Mouse (Mus musculus) yolk sac, embryonic 10.5 days (tissue): Measurements from ENCODE around the gene Lnpep.
"Not testable (repeated sequence)": the region's sequence is repeated elsewhere in the genome, so short reads cannot be mapped to it uniquely, and the experiment has no call there.

Experiments
- DNase-seq: peaks from one replicate; pipeline ENCODE4 v3.0.0-alpha.2; 2017; ENCODE audit warnings: low spot score

The Lnpep gene

DNA sequence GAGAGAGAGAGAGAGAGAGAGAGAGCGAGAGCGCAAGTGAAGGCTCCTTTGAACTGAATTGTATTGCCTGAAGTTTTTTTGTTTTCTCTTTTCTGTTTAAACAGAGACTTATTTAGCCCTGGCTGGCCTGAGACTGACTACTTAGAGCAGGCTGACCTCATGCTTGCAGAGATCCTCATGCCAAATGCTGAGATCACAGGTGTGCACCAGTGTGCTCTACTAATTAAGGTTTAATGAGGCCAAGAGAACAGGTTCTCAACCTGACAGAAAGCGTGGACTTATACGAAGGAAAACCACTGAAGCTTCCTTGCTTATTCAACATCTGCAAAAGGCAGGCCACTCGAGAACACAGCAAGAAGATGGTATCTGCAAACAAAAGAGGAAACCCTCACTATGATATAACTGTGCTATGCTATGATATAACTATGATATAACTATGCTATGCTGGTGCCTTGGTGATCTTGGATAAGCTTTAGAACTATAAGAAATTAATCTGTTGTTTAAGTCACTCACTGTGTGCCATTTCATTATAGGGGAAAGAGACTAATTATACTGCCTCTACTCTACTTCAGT is 16.3 kb downstream of the Lnpep start:
- no peak for DNase-seq

- no peak for DNase-seq
Measured at GRCm38 (mm10) chr17:17604554-17604953, 20.3 kb downstream of the Lnpep start.

DNA sequence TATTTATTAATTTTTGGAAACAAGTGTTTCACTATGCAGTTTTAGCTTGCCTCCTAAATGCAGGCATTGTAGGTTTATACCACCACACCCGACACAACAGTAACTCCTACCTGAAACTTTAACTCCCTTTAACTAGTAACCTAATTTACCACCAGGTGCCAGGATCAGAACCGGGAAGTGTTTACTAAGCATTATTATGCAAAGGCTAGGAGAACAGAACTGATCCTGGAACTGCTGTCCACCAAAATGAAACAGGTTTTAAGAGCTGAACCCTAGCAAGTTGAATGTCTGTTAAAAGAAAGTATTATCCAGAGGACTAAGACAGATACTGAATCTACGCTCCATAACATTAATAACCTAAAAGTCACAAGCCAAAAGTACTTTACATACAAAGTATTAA is 21.2 kb downstream of the Lnpep start:
- DNase-seq = no peak

DNA sequence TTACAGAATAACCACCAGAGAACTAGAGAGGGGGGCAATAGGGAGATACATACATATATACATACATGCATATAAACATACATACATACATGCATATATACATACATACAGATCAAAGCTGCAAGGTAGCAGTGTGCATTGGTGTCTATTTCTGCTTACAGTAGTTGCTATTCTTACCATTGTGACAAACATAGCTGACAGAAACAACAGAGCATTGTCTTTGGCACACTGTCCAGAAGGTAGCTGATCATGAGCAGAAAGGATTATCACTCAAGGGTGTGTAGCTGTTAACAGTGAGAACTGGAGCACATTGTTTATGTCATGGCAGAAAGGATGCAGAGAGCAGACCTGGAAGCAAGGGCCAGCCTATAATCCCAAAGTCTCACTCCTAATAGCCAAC is 22.1 kb downstream of the Lnpep start:
- DNase-seq = no peak

GRCm38 (mm10) chr17:17602330-17602729 is 22.5 kb downstream of the Lnpep start:
- DNase-seq = no peak

- DNase-seq = no peak
Measured at GRCm38 (mm10) chr17:17600804-17601252, 24.0 kb downstream of the Lnpep start.

DNA sequence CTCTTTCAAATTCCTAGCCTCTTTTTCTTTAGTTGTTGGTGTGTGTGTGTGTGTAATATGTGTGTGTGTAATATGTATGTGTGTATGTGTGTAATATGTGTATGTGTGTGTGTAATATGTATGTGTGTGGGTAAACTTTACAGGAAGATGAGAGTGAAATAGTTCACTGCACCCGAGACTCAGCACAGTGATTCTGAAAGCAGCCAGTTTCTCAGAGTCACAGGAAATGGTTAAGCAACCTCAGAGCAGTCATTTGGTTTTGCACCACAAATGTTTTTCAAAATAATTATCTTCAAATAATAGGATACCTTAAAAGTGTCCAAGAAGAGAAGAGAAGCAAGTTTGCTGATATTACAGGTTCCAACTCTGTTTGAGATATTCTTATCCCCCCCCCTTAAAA is 24.8 kb downstream of the Lnpep start:
- no peak for DNase-seq

DNA sequence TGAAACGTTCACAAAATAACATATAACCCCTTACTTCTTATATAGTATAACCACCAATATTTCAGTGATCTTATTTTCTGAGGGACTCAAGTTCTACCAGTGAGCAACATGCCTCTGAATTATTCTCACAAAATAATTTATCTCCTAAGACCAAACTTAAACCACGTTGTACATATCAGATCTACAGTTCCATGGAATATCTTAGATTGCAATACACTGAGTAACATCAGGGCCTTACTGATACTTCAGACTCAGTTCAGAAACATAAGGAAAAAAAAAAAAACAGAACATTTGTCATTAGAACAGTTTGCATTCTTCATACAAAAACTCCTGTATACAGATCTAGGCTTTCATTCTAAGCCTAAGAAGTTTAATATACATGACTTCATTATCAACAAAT is 26.5 kb downstream of the Lnpep start:
- DNase-seq = no peak

- DNase-seq = no peak
Measured at GRCm38 (mm10) chr17:17592926-17593325, 31.9 kb downstream of the Lnpep start.

GRCm38 (mm10) chr17:17587333-17588047 is 37.4 kb downstream of the Lnpep start:
- DNase-seq = no peak

DNA sequence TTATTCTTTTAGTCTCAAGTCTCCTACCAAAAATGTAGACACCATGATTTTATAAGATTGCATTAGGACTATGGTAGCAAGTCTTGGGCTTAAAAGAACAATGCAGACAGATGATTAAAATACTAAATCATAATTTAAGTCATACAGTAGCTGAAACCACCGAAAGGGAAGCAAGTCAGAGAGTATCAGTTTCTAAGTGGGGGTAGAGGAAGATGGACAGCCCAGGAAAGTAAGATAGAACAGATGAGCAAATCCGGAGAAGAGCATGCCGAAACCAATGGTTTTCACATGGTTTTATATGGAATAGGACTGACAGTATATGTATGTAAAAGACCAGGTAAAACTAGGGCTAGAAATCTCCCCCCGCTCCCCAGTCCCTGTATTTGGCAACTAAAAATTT is 39.7 kb downstream of the Lnpep start:
- no peak for DNase-seq

GRCm38 (mm10) chr17:17583896-17584295 is 41.0 kb downstream of the Lnpep start:
- DNase-seq = no peak

DNA sequence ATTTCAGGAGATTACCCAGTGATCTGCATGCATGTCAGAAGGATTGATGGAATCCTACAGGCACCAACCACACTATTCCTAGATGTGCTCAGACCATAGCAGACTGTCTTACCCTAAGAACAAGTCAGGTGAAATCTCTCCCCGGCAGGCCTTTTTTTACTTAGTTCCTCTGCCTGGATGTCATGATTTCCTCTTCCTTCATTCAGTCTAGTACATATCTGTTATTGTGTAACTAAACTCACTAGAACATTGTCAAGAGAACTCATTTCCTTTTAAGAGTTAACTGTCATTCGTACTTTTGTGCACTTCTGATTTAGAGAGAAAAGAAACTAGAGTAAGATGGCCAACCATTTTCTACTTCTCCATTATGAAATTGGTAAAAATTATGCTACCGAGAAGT is 43.6 kb downstream of the Lnpep start:
- DNase-seq = no peak

- no peak for DNase-seq
Measured at GRCm38 (mm10) chr17:17576399-17576798, 48.5 kb downstream of the Lnpep start.

DNA sequence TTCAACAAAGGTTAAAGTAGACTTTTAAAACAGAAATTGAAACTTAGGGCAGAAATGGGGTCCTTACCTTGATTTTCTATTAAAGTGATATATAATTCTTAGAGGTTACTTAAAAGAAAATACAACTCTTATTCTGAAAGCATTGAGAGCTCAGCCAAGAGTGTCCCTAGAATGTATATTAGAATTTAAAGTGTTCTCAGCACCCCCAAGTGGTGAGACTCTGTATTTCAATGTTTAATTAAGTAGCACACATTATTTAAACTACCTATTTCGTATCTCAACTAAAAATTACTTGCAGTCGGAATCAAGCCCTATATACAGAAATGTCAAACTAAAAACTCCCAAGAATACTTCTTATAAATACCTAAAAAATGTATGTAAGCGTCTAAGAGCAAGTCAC is 57.8 kb downstream of the Lnpep start:
- DNase-seq = no peak

- DNase-seq = no peak
Measured at GRCm38 (mm10) chr17:17548958-17549357, 75.9 kb downstream of the Lnpep start.

GRCm38 (mm10) chr17:17531338-17531737 is 93.5 kb downstream of the Lnpep start:
- DNase-seq = no peak

GRCm38 (mm10) chr17:17516384-17517016 is 108.3 kb downstream of the Lnpep start:
- no peak for DNase-seq

- no peak for DNase-seq
Measured at GRCm38 (mm10) chr17:17506677-17507076, 118.2 kb downstream of the Lnpep start.

GRCm38 (mm10) chr17:17499278-17499677 is 125.6 kb downstream of the Lnpep start:
- no peak for DNase-seq

DNA sequence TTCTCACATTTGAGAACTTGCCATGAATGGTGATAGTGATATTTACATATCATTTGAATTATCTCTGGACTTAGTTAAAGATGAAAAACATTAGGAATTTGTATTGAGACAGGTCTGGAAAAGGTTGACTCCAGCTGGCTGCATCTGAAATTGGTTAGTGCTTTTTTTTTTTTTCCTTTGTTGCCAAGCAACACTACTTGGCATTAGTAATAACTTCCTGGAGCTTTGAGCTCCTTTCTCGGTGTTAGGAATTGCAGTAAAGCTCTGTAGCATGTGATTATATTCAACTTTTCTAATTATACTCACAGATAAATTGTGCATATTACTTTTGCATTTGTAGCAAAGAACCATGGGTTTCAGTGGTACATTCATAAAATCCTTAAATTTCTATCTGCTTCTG is 126.0 kb downstream of the Lnpep start:
- DNase-seq = no peak

DNA sequence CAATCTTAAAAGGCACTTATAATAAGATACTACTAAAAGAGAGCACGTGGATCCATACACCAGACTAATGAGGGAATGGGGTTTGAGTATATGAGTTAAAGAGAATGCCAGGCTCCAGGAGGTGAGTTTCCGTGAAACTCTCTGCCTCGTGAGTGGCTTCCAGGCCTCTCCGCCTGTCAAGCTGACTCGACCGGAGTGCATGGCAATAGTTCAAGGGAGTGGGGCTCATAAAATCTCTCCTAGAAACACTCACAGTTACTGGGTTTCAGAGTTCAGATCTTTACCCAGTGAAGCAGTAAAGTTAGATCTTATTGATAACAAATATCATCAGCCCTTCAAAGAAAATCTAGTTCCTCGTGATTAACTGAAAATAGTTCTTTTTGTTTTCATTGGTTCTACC is 128.1 kb downstream of the Lnpep start:
- DNase-seq = no peak

GRCm38 (mm10) chr17:17496234-17496633 is 128.6 kb downstream of the Lnpep start:
- DNase-seq = not testable (repeated sequence)

DNA sequence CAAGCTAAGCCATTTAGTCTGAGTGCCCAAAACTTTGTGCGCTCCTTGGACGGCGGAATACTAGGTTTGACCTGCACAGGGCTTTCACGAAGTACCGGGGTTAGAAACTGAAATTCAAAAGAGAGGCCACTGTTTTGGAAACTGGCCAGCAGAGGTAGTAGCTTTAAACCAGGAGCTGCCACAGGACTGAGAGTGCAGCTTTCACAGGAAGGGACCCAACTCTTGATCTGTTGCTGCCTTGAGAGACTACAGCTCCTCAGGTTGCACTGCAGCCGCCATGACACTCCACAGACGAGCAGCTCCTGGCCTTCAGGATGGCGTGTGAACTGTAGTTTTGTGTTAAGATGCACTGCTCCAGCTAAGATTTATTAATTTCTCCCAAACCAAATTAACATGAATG is 132.7 kb downstream of the Lnpep start:
- DNase-seq = no peak
